Comparison of ENCODE assay signal across 16 mouse cellular contexts in the genomic region with DNA sequence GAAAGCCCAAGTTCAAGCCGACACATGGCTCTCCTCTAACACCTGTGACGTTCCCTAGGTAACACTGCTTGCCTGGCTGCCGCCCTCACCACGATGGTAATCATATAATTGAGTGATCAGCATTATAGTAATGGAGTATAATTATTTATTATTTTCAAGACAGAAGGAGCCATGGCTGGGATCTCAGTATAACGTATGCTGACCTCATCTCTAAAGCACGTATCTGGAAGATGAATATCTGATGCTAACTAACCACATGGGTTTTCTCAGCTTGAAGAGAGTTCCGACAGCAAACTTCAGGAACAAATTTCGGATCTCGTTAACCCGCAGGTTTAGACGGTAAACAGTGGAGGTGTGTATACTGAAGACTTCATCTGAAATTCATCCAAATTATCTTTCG. TPM values are rescaled to one million over a fixed set of nuclear protein-coding genes. Genes with fewer than 3 reads are reported as not detected.
DNase-seq lines count a peak whose midpoint lies in the region; ATAC-seq lines count a peak whose summit lies in the region.
"Had no signal": no experiment of that assay in that cellular context is flagged by ENCODE, and none has a peak within 500 bp of the region (broad histone marks: within the 10 kb centered on the region; RNA-seq: fewer than 3 reads in every experiment).

No protein-coding gene starts in this region.

- 0 out of 2 replicates have a peak, but pooled peaks cover 7% of the 10 kb centered on the region for H3K9me3 ChIP-seq in forebrain, embryonic 10.5 days
- no peaks in the 10 kb centered on the region for H3K9me3 ChIP-seq in forebrain, embryonic 14.5 days (replicated peaks; ENCODE audit: control insufficient read depth, low read length)
- H3K9me3 ChIP-seq in hindbrain, embryonic 14.5 days (ENCODE audit: control insufficient read depth, low read length) = no peaks in the 10 kb centered on the region
- no peaks in the 10 kb centered on the region for H3K9me3 ChIP-seq in midbrain, embryonic 14.5 days (ENCODE audit: control insufficient read depth, low read length)
- H3K9me3 ChIP-seq in liver, embryonic 12.5 days (replicated peaks) = no peaks in the 10 kb centered on the region

- peaks cover 90% of the 10 kb centered on the region for H3K4me1 ChIP-seq in forebrain, embryonic 10.5 days
- H3K4me1 ChIP-seq in forebrain, embryonic 14.5 days (ENCODE audit: control insufficient read depth, insufficient read depth, low read length) = peaks cover 59% of the 10 kb centered on the region
- peaks cover 50% of the 10 kb centered on the region for H3K4me1 ChIP-seq in hindbrain, embryonic 14.5 days (replicated peaks; ENCODE audit: control insufficient read depth, insufficient read depth, low read length)
- H3K4me1 ChIP-seq in midbrain, embryonic 14.5 days (ENCODE audit: control insufficient read depth, insufficient read depth, low read length) = peaks cover 70% of the 10 kb centered on the region
- no peaks in the 10 kb centered on the region for H3K4me1 ChIP-seq in liver, embryonic 12.5 days

- no peaks in the 10 kb centered on the region for H3K27me3 ChIP-seq in forebrain, embryonic 10.5 days (ENCODE audit: poor library complexity, severe bottlenecking)
- no peaks in the 10 kb centered on the region for H3K27me3 ChIP-seq in forebrain, embryonic 14.5 days (replicated peaks; ENCODE audit: control insufficient read depth, insufficient read depth, low read length)
- H3K27me3 ChIP-seq in hindbrain, embryonic 14.5 days (ENCODE audit: control insufficient read depth, insufficient read depth, low read length) = no peaks in the 10 kb centered on the region
- no peaks in the 10 kb centered on the region for H3K27me3 ChIP-seq in midbrain, embryonic 14.5 days (ENCODE audit: control insufficient read depth, insufficient read depth, low read length)
- no peaks in the 10 kb centered on the region for H3K27me3 ChIP-seq in liver, embryonic 12.5 days (replicated peaks)
- H3K27me3 ChIP-seq: Patski had no signal

- 78% methylated on average over 12 of the region's 12 CpGs for WGBS in forebrain, embryonic 10.5 days
- WGBS in forebrain, embryonic 14.5 days = 15% methylated on average over 12 of the region's 12 CpGs
- WGBS in hindbrain, embryonic 14.5 days = 37% methylated on average over 12 of the region's 12 CpGs
- WGBS in midbrain, embryonic 14.5 days = 27% methylated on average over 12 of the region's 12 CpGs
- WGBS in liver, embryonic 12.5 days (ENCODE audit: insufficient replicate concordance) = 83% methylated on average over 12 of the region's 12 CpGs

- ATAC-seq in forebrain, embryonic 14.5 days = no peak
- no peak for ATAC-seq in hindbrain, embryonic 14.5 days (ENCODE audit: low FRiP score)
- ATAC-seq in midbrain, embryonic 14.5 days (ENCODE audit: low FRiP score, low TSS enrichment) = no peak
- no peak for ATAC-seq in liver, embryonic 12.5 days
- ATAC-seq: activated CD4-positive, CD25-positive, alpha-beta regulatory T cell, adult 4 months; Patski had no signal

- peak overlapping the region; percentile 76; the same call in 1 of the 2 replicates for H3K9ac ChIP-seq in forebrain, embryonic 14.5 days (ENCODE audit: low read length)
- peak overlapping the region; percentile 81; the same call in 1 of the 2 replicates for H3K9ac ChIP-seq in hindbrain, embryonic 14.5 days
- H3K9ac ChIP-seq in midbrain, embryonic 14.5 days (replicated peaks; ENCODE audit: low read length) = no peak overlapping the region
- H3K9ac ChIP-seq in liver, embryonic 12.5 days = no peak overlapping the region

- peak overlapping the region; percentile 93 for H3K27ac ChIP-seq in forebrain, embryonic 10.5 days
- peak overlapping the region; percentile 98 for H3K27ac ChIP-seq in forebrain, embryonic 14.5 days (ENCODE audit: low read depth, low read length)
- H3K27ac ChIP-seq in hindbrain, embryonic 14.5 days = peak overlapping the region; percentile 98
- H3K27ac ChIP-seq in midbrain, embryonic 14.5 days (replicated peaks; ENCODE audit: low read depth, low read length) = peak overlapping the region; percentile 46
- H3K27ac ChIP-seq in liver, embryonic 12.5 days = no peak overlapping the region

- peak overlapping the region; percentile 61 for H3K4me2 ChIP-seq in forebrain, embryonic 14.5 days (ENCODE audit: low read length)
- peak overlapping the region; percentile 62 for H3K4me2 ChIP-seq in hindbrain, embryonic 14.5 days (replicated peaks)
- peak overlapping the region; percentile 59 for H3K4me2 ChIP-seq in midbrain, embryonic 14.5 days (ENCODE audit: low read length)
- H3K4me2 ChIP-seq in liver, embryonic 12.5 days = no peak overlapping the region

- peaks cover 15% of the 10 kb centered on the region for H3K36me3 ChIP-seq in forebrain, embryonic 10.5 days (replicated peaks)
- no peaks in the 10 kb centered on the region for H3K36me3 ChIP-seq in forebrain, embryonic 14.5 days (ENCODE audit: control insufficient read depth, insufficient read depth, low read length)
- H3K36me3 ChIP-seq in hindbrain, embryonic 14.5 days (replicated peaks; ENCODE audit: control insufficient read depth, insufficient read depth) = no peaks in the 10 kb centered on the region
- no peaks in the 10 kb centered on the region for H3K36me3 ChIP-seq in midbrain, embryonic 14.5 days (ENCODE audit: control insufficient read depth, insufficient read depth, low read length)
- H3K36me3 ChIP-seq in liver, embryonic 12.5 days = no peaks in the 10 kb centered on the region

- H3K4me3 ChIP-seq in forebrain, embryonic 10.5 days = no peak overlapping the region
- peak overlapping the region; percentile 34; the same call in 1 of the 2 replicates for H3K4me3 ChIP-seq in forebrain, embryonic 14.5 days (ENCODE audit: low read depth, low read length)
- no peak overlapping the region for H3K4me3 ChIP-seq in hindbrain, embryonic 14.5 days (replicated peaks; ENCODE audit: low read length)
- no peak overlapping the region for H3K4me3 ChIP-seq in midbrain, embryonic 14.5 days (replicated peaks; ENCODE audit: low read depth, low read length)
- H3K4me3 ChIP-seq in liver, embryonic 12.5 days = no peak overlapping the region

- DNase-seq in forebrain, embryonic 10.5 days (ENCODE audit: extremely low spot score, low spot score) = no peak
- peak; percentile 68 for DNase-seq in forebrain, embryonic 14.5 days (ENCODE audit: low spot score)
- DNase-seq in hindbrain, embryonic 14.5 days (ENCODE audit: low spot score) = peak; percentile 48
- DNase-seq in midbrain, embryonic 14.5 days = no peak
- DNase-seq in embryo, embryonic 10.5 days (ENCODE audit: low spot score) = no peak
- DNase-seq in MN1 (ENCODE audit: low spot score) = no peak
- DNase-seq: adrenal gland, postnatal 14 days; cerebellum, adult 9-11 months; gastrocnemius, postnatal 10 days; kidney, adult 9 months; liver; lung, adult 18-20 months; right cerebral cortex, postnatal 4 days had no signal

RNA-seq across cellular contexts. Expression of a gene that starts 33.4 kb away (rescaled TPM):
- 26.7 and 26.8 TPM in 2 replicates for polyA plus RNA-seq in forebrain, embryonic 10.5 days (2016; fragmentation: Nextera tagmentation; extraction: Ambion mirVana)
- 50.3 and 53.6 TPM in 2 replicates for polyA plus RNA-seq in forebrain, embryonic 14.5 days (2014; fragmentation: Nextera tagmentation; extraction: Ambion mirVana)
- polyA plus RNA-seq in hindbrain, embryonic 14.5 days (2014; fragmentation: Nextera tagmentation; extraction: Ambion mirVana) = 50.6 and 50.8 TPM in 2 replicates
- 63.4 and 72.2 TPM in 2 replicates for polyA plus RNA-seq in midbrain, embryonic 14.5 days (2014; fragmentation: Nextera tagmentation; extraction: Ambion mirVana)
- 1.9 and 2.0 TPM in 2 replicates for polyA plus RNA-seq in liver, embryonic 12.5 days (2016; fragmentation: Nextera tagmentation; extraction: Ambion mirVana)
- polyA plus RNA-seq: activated CD4-positive, CD25-positive, alpha-beta regulatory T cell, adult 4 months had no signal

Comparison
In these comparisons a context has a peak if more than half of its experiments do, and no peak if none do; other contexts are left out.
1. DNase-seq: peak in forebrain, embryonic 14.5 days (single experiment) and hindbrain, embryonic 14.5 days (single experiment); none in forebrain, embryonic 10.5 days (single experiment), midbrain, embryonic 14.5 days (single experiment), embryo, embryonic 10.5 days (single experiment) and MN1 (single experiment).
2. H3K9ac ChIP-seq: peak in forebrain, embryonic 14.5 days (single experiment) and hindbrain, embryonic 14.5 days (single experiment); none in midbrain, embryonic 14.5 days (single experiment) and liver, embryonic 12.5 days (single experiment).